Mouse (Mus musculus): ENCODE measurements around the gene Krt84. TPM values are rescaled to one million over a fixed set of nuclear protein-coding genes. Genes with fewer than 3 reads are reported as not detected.

The Krt84 gene
- polyA plus RNA-seq (2012; rRNA removed) (0.92 and 1.8 TPM in 2 replicates), polyA plus RNA-seq (2014; fragmentation: Nextera tagmentation; extraction: Ambion mirVana) (4.8 and 8.1 TPM in 2 replicates)

DNA sequence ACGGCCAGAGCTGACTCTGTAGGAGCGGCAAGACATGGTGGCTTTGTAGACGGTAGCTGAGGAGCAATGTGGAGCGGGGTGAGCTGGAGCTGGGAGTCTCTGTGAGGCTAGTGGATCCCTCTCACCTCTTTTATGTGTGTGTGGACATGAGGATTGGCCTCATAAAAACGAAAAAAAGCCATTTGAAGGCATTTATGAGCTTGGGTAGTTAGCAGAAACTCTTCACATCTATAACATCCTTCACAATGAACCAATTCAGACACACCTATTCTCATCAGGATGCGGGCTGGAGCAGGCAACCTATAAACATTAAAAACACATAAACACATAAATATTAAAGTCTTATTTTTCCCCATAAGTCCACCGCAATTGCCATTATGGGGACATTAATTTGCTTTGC lies at the start of gene Krt84:
TSS of gene Krt84 (minus strand) at position 101 of the 400 bp plus-strand sequence.
- no peak within 1 kb of the TSS for H3K9ac ChIP-seq (ENCODE audit: low read depth, low read length, severe bottlenecking)
- no peak within 1 kb of the TSS for H3K4me3 ChIP-seq (replicated peaks; ENCODE audit: low read length)
- H3K27ac ChIP-seq (replicated peaks; ENCODE audit: low read depth, low read length) = no peak within 1 kb of the TSS
- no peak for ATAC-seq (ENCODE audit: low FRiP score, low read depth)
- H3K9me3 ChIP-seq (ENCODE audit: control insufficient read depth, low read length) = no peaks in the 10 kb centered on the region
- TF ChIP-seq POLR2A (IDR thresholded peaks at IDR 0.05; ENCODE audit: borderline replicate concordance, extremely low read depth, insufficient read depth, insufficient read length) = no peak
- 50% methylated on average over 7 of the region's 7 CpGs for WGBS
- no peaks in the 10 kb centered on the region for H3K36me3 ChIP-seq (ENCODE audit: control insufficient read depth, insufficient read depth, low read length)
- no peak for DNase-seq (ENCODE audit: low spot score)
- H3K27me3 ChIP-seq (ENCODE audit: control insufficient read depth, insufficient read depth, low read length) = no peaks in the 10 kb centered on the region
- H3K4me2 ChIP-seq (replicated peaks; ENCODE audit: low read depth, low read length, severe bottlenecking) = no peak within 1 kb of the TSS
- no peaks in the 10 kb centered on the region; the same call in 1 of the 2 replicates for H3K4me1 ChIP-seq (ENCODE audit: control insufficient read depth, insufficient read depth, low read length)

GRCm38 (mm10) chr15:101581701-101582100 lies 49.1 kb upstream of the Krt84 start:
- DNase-seq (ENCODE audit: low spot score) (no peak), ATAC-seq (ENCODE audit: low FRiP score, low read depth) (no peak)
- Histone ChIP-seq H3K27ac (replicated peaks; ENCODE audit: low read depth, low read length) (no peak overlapping the region), H3K4me2 (replicated peaks; ENCODE audit: low read depth, low read length, severe bottlenecking) (no peak overlapping the region), H3K4me1 (ENCODE audit: control insufficient read depth, insufficient read depth, low read length) (no peaks in the 10 kb centered on the region), H3K27me3 (ENCODE audit: control insufficient read depth, insufficient read depth, low read length) (no peaks in the 10 kb centered on the region), H3K36me3 (ENCODE audit: control insufficient read depth, insufficient read depth, low read length) (no peaks in the 10 kb centered on the region), H3K9me3 (ENCODE audit: control insufficient read depth, low read length) (no peaks in the 10 kb centered on the region), H3K4me3 (replicated peaks; ENCODE audit: low read length) (no peak overlapping the region), H3K9ac (ENCODE audit: low read depth, low read length, severe bottlenecking) (no peak overlapping the region)
- no peak for TF ChIP-seq POLR2A (IDR thresholded peaks at IDR 0.05; ENCODE audit: borderline replicate concordance, extremely low read depth, insufficient read depth, insufficient read length)
- 82% methylated on average over 3 of the region's 3 CpGs for WGBS

DNA sequence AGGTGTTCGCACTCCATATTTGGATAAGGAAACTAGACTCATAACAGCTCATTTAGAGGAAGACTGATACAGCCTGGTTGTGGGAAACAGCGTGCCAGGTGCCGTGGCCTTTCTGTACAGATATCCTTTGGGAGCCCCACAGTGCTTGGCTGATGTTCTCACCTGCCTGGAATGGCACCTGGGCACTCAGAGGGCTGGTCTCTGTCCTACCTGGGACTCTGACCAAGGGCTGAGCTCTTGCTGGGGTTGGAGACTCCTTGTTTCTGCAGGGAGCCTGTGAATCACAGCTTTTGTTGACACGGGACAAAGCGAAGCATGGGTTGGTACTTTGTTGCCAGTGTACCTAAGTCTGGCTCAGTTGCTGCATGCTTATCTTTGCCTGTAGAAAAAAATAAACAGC lies 42.9 kb upstream of the Krt84 start:
- Histone ChIP-seq H3K36me3 (ENCODE audit: control insufficient read depth, insufficient read depth, low read length) (no peaks in the 10 kb centered on the region), H3K4me1 (ENCODE audit: control insufficient read depth, insufficient read depth, low read length) (peaks cover 5% of the 10 kb centered on the region; the same call in 1 of the 2 replicates), H3K9me3 (ENCODE audit: control insufficient read depth, low read length) (no peaks in the 10 kb centered on the region), H3K9ac (ENCODE audit: low read depth, low read length, severe bottlenecking) (no peak overlapping the region), H3K4me3 (replicated peaks; ENCODE audit: low read length) (no peak overlapping the region), H3K4me2 (replicated peaks; ENCODE audit: low read depth, low read length, severe bottlenecking) (no peak overlapping the region), H3K27me3 (ENCODE audit: control insufficient read depth, insufficient read depth, low read length) (no peaks in the 10 kb centered on the region), H3K27ac (replicated peaks; ENCODE audit: low read depth, low read length) (no peak overlapping the region)
- DNase-seq (ENCODE audit: low spot score) (no peak), ATAC-seq (ENCODE audit: low FRiP score, low read depth) (no peak)
- 85% methylated on average over 5 of the region's 5 CpGs for WGBS
- TF ChIP-seq POLR2A (IDR thresholded peaks at IDR 0.05; ENCODE audit: borderline replicate concordance, extremely low read depth, insufficient read depth, insufficient read length) = no peak

DNA sequence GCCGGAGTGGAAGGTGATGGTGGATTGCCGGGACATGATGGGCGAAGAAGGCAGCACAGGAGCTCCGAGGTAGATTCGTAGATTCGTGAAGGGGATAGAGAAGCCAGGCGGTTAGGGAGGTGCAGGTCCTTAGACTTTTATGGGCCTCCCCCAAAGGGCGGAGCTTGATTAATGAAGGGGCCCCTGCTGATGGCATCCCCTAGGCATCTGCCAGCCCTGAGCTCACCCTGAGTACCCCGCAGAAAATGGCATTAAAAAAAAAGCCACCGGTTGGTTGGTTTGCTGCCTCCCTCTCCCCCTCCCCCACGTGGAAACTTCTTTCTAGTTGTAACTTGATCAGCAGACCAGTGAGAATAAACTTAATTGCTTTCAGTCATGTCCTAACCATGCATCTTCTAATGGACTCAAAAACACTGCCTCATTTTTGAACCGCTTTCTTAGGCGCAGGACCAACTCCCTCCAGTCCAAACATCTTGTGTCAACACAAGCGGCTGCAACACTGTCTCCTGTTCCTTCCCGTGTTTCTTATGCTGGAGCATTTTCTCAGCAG lies 41.3 kb upstream of the Krt84 start, which contains the start of gene Krt75:
TSS of gene Krt75 (minus strand) at position 109 of the 550 bp plus-strand sequence.
- Histone ChIP-seq H3K27ac (replicated peaks; ENCODE audit: low read depth, low read length) (no peak within 1 kb of the TSS), H3K4me1 (ENCODE audit: control insufficient read depth, insufficient read depth, low read length) (peaks cover 5% of the 10 kb centered on the region; the same call in 1 of the 2 replicates), H3K9ac (ENCODE audit: low read depth, low read length, severe bottlenecking) (no peak within 1 kb of the TSS), H3K36me3 (ENCODE audit: control insufficient read depth, insufficient read depth, low read length) (no peaks in the 10 kb centered on the region), H3K27me3 (ENCODE audit: control insufficient read depth, insufficient read depth, low read length) (no peaks in the 10 kb centered on the region), H3K4me3 (replicated peaks; ENCODE audit: low read length) (no peak within 1 kb of the TSS), H3K4me2 (replicated peaks; ENCODE audit: low read depth, low read length, severe bottlenecking) (no peak within 1 kb of the TSS), H3K9me3 (ENCODE audit: control insufficient read depth, low read length) (no peaks in the 10 kb centered on the region)
- no peak for ATAC-seq (ENCODE audit: low FRiP score, low read depth)
- TF ChIP-seq POLR2A (IDR thresholded peaks at IDR 0.05; ENCODE audit: borderline replicate concordance, extremely low read depth, insufficient read depth, insufficient read length) = no peak
- DNase-seq (ENCODE audit: low spot score) = no peak
- 50% methylated on average over 15 of the region's 15 CpGs for WGBS

GRCm38 (mm10) chr15:101567780-101568179 lies 35.2 kb upstream of the Krt84 start:
- H3K27ac ChIP-seq (replicated peaks; ENCODE audit: low read depth, low read length) = no peak overlapping the region
- 42% methylated on average over 7 of the region's 7 CpGs for WGBS
- ATAC-seq (ENCODE audit: low FRiP score, low read depth) = no peak
- no peak overlapping the region for H3K9ac ChIP-seq (ENCODE audit: low read depth, low read length, severe bottlenecking)
- no peak for DNase-seq (ENCODE audit: low spot score)
- no peak overlapping the region for H3K4me3 ChIP-seq (replicated peaks; ENCODE audit: low read length)
- H3K36me3 ChIP-seq (ENCODE audit: control insufficient read depth, insufficient read depth, low read length) = no peaks in the 10 kb centered on the region
- H3K27me3 ChIP-seq (ENCODE audit: control insufficient read depth, insufficient read depth, low read length) = no peaks in the 10 kb centered on the region
- H3K4me2 ChIP-seq (replicated peaks; ENCODE audit: low read depth, low read length, severe bottlenecking) = no peak overlapping the region
- peaks cover 21% of the 10 kb centered on the region for H3K4me1 ChIP-seq (ENCODE audit: control insufficient read depth, insufficient read depth, low read length)
- no peaks in the 10 kb centered on the region for H3K9me3 ChIP-seq (ENCODE audit: control insufficient read depth, low read length)
- no peak for TF ChIP-seq POLR2A (IDR thresholded peaks at IDR 0.05; ENCODE audit: borderline replicate concordance, extremely low read depth, insufficient read depth, insufficient read length)
